Mouse (Mus musculus): Measurements from ENCODE around the gene Gfpt2.

DNA sequence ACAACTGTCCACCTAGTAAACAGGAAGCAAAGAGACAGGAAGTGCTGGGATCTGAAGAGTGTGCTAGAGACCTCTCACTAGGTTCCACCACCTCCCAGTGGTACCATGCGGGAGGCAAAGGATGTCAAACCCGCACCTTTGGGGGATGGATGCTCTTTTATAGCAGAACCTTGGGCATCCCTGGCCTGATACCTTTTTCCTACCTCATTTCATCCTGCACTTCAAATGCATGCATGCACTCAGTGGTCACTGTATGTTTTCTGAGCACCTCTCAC lies 27.9 kb upstream of the Gfpt2 start:
- no peak for TF ChIP-seq CTCF (IDR thresholded peaks at IDR 0.05; ENCODE audit: control insufficient read depth, insufficient read depth, insufficient replicate concordance, low read depth, low read length)
- no peak for TF ChIP-seq POLR2A (IDR thresholded peaks at IDR 0.05; ENCODE audit: control insufficient read depth, low read depth, low read length)
